Mouse (Mus musculus) lung, postnatal 0 days (tissue): ENCODE results near the gene Galp.

Experiments used
- CTCF ChIP-seq: IDR thresholded peaks from 2 replicates; pipeline ENCODE4 v1.5.1; 2016; ENCODE audit warnings: antibody characterized with exemption, mild to moderate bottlenecking
- EP300 ChIP-seq: IDR thresholded peaks from 2 replicates; pipeline ENCODE4 v1.6.1; 2016; ENCODE audit warnings: antibody characterized with exemption, mild to moderate bottlenecking, control low read depth

DNA sequence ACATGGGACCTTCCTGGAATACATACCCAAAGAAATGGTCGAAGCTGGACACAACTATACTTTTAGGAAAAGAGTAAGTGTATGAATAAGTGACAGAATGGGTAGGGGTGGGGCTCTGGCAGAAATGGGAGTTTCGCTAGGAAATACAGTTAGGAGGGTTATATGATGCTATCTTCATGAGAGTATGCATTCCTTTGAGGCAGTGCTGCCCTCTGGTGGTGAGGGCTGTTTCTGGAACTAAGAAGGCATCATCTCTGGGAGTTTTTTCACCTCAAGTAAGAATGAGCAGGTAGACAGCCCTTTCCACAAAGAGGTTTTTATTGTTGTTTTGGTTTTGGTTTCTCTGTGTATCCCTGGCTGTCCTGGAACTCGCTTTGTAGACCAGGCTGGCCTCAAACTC lies 5.5 kb upstream of the Galp start:
- TF ChIP-seq CTCF: peak; percentile 85
- no peak for TF ChIP-seq EP300
